Mouse (Mus musculus): ENCODE results near the gene Stard3. TPM values are rescaled to one million over a fixed set of nuclear protein-coding genes. Genes with fewer than 3 reads are reported as not detected.

Stard3 gene
- polyA plus RNA-seq, 1 experiment from 2014 or later: 44.9 TPM

GRCm38 (mm10) chr11:98332841-98333240 lies 25.3 kb upstream of the Stard3 start:
- no peak overlapping the region for H3K9ac ChIP-seq (ENCODE audit: low read depth, low read length)
- H3K4me2 ChIP-seq (ENCODE audit: low read depth, low read length): no peak overlapping the region
- no peak overlapping the region for H3K4me3 ChIP-seq (ENCODE audit: low read length)
- H3K4me1 ChIP-seq (ENCODE audit: control insufficient read depth, insufficient read depth, low read length): peaks cover 23% of the 10 kb centered on the region
- no peaks in the 10 kb centered on the region for H3K36me3 ChIP-seq (ENCODE audit: control insufficient read depth, insufficient read depth, low read length)
- H3K27ac ChIP-seq (ENCODE audit: low read length): no peak overlapping the region
- peaks cover 94% of the 10 kb centered on the region for H3K27me3 ChIP-seq (replicated peaks; ENCODE audit: control insufficient read depth, insufficient read depth, low read length)
- no peak for ATAC-seq
- no peaks in the 10 kb centered on the region for H3K9me3 ChIP-seq (ENCODE audit: control insufficient read depth, low read length)
- 70% methylated on average over 4 of the region's 4 CpGs for WGBS

DNA sequence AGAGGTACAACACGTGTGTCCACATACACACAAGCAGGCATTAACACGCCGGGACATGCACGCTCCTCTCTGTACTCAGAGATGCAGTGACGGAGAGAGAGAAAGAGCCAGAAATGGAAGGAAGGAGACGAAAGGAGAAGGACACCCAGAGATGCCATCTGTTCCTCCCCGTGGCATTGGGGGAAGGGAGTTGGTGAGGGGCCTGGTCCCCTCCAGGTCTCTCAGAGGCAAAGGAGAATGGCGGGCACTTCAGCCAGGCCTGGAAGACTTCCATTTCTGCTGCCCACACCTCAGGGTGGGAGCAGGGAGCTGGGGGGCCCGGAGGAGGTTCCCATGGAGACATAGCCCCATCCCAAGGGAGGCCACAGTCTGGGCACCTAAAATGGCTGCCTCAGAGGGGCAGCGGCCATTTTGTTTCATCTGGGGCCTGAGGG lies 24.9 kb upstream of the Stard3 start:
- peaks cover 94% of the 10 kb centered on the region for H3K27me3 ChIP-seq (replicated peaks; ENCODE audit: control insufficient read depth, insufficient read depth, low read length)
- 75% methylated on average over 10 of the region's 10 CpGs for WGBS

GRCm38 (mm10) chr11:98333981-98334741 lies 24.0 kb upstream of the Stard3 start:
- Histone ChIP-seq H3K4me1 (ENCODE audit: control insufficient read depth, insufficient read depth, low read length) (peaks cover 21% of the 10 kb centered on the region), H3K27ac (ENCODE audit: low read length) (no peak overlapping the region), H3K9me3 (ENCODE audit: control insufficient read depth, low read length) (no peaks in the 10 kb centered on the region), H3K9ac (ENCODE audit: low read depth, low read length) (no peak overlapping the region), H3K4me3 (ENCODE audit: low read length) (peak overlapping the region; percentile 31), H3K27me3 (replicated peaks; ENCODE audit: control insufficient read depth, insufficient read depth, low read length) (peaks cover 93% of the 10 kb centered on the region), H3K4me2 (ENCODE audit: low read depth, low read length) (peak overlapping the region; percentile 47), H3K36me3 (ENCODE audit: control insufficient read depth, insufficient read depth, low read length) (no peaks in the 10 kb centered on the region)
- no peak; the same call in 1 of the 2 replicates for ATAC-seq
- WGBS: 3% methylated on average over 34 of the region's 41 CpGs

More for the DNA sequence above, 24.9 kb upstream of the Stard3 start:
- Histone ChIP-seq H3K4me3 (ENCODE audit: low read length) (no peak overlapping the region), H3K27ac (ENCODE audit: low read length) (no peak overlapping the region), H3K4me2 (ENCODE audit: low read depth, low read length) (no peak overlapping the region), H3K9me3 (ENCODE audit: control insufficient read depth, low read length) (no peaks in the 10 kb centered on the region), H3K9ac (ENCODE audit: low read depth, low read length) (no peak overlapping the region), H3K4me1 (ENCODE audit: control insufficient read depth, insufficient read depth, low read length) (peaks cover 19% of the 10 kb centered on the region), H3K36me3 (ENCODE audit: control insufficient read depth, insufficient read depth, low read length) (no peaks in the 10 kb centered on the region)
- no peak for ATAC-seq

GRCm38 (mm10) chr11:98335250-98335649 lies 22.9 kb upstream of the Stard3 start:
- no peak for ATAC-seq
- Histone ChIP-seq H3K27me3 (replicated peaks; ENCODE audit: control insufficient read depth, insufficient read depth, low read length) (peaks cover 91% of the 10 kb centered on the region), H3K36me3 (ENCODE audit: control insufficient read depth, insufficient read depth, low read length) (no peaks in the 10 kb centered on the region)

GRCm38 (mm10) chr11:98336245-98337107 lies 21.7 kb upstream of the Stard3 start:
- H3K36me3 ChIP-seq (ENCODE audit: control insufficient read depth, insufficient read depth, low read length): no peaks in the 10 kb centered on the region
- no peaks in the 10 kb centered on the region for H3K9me3 ChIP-seq (ENCODE audit: control insufficient read depth, low read length)
- peaks cover 87% of the 10 kb centered on the region for H3K27me3 ChIP-seq (replicated peaks; ENCODE audit: control insufficient read depth, insufficient read depth, low read length)
- H3K4me1 ChIP-seq (ENCODE audit: control insufficient read depth, insufficient read depth, low read length): peaks cover 29% of the 10 kb centered on the region
- no peak for ATAC-seq
- no peak overlapping the region for H3K9ac ChIP-seq (ENCODE audit: low read depth, low read length)
- H3K4me3 ChIP-seq (ENCODE audit: low read length): no peak overlapping the region
- H3K27ac ChIP-seq (ENCODE audit: low read length): no peak overlapping the region
- H3K4me2 ChIP-seq (ENCODE audit: low read depth, low read length): no peak overlapping the region
- 21% methylated on average over 13 of the region's 13 CpGs for WGBS

More at GRCm38 (mm10) chr11:98335250-98335649, 22.9 kb upstream of the Stard3 start:
- Histone ChIP-seq H3K4me2 (ENCODE audit: low read depth, low read length) (no peak overlapping the region), H3K27ac (ENCODE audit: low read length) (no peak overlapping the region), H3K9ac (ENCODE audit: low read depth, low read length) (no peak overlapping the region), H3K4me1 (ENCODE audit: control insufficient read depth, insufficient read depth, low read length) (peaks cover 29% of the 10 kb centered on the region), H3K9me3 (ENCODE audit: control insufficient read depth, low read length) (no peaks in the 10 kb centered on the region), H3K4me3 (ENCODE audit: low read length) (no peak overlapping the region)
- WGBS: 5% methylated on average over 9 of the region's 9 CpGs

DNA sequence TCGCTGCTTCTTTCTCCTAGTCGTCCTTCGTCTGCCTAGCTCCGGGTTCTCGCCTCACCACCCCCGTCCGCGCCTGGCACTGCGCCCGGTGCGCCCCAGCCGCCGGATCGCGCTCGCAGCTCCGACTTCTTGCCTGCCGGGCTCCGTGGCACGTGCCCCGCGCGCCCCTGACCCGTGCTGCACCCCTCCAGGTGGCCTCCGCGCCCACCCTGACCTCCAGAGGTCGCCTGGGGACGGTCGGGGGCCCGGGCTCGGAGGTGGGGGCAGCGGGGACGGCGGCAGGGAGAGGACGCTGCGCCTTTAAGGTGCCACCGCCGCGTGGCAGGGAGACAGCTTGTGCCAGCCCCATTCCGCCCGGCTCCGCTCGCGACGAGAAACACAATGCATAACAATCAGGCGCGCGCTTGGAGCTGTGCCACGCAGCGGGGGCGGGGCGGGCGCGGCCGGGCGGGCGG lies 19.6 kb upstream of the Stard3 start:
- 1% methylated on average over 47 of the region's 57 CpGs for WGBS
- H3K9me3 ChIP-seq (ENCODE audit: control insufficient read depth, low read length): no peaks in the 10 kb centered on the region
- peak overlapping the region; percentile 61 for H3K4me3 ChIP-seq (ENCODE audit: low read length)
- no peak for ATAC-seq
- peak overlapping the region; percentile 64 for H3K9ac ChIP-seq (ENCODE audit: low read depth, low read length)
- peaks cover 41% of the 10 kb centered on the region for H3K4me1 ChIP-seq (ENCODE audit: control insufficient read depth, insufficient read depth, low read length)
- H3K4me2 ChIP-seq (ENCODE audit: low read depth, low read length): peak overlapping the region; percentile 99
- H3K27ac ChIP-seq (ENCODE audit: low read length): no peak overlapping the region
- peaks cover 79% of the 10 kb centered on the region for H3K27me3 ChIP-seq (replicated peaks; ENCODE audit: control insufficient read depth, insufficient read depth, low read length)
- H3K36me3 ChIP-seq (ENCODE audit: control insufficient read depth, insufficient read depth, low read length): no peaks in the 10 kb centered on the region

DNA sequence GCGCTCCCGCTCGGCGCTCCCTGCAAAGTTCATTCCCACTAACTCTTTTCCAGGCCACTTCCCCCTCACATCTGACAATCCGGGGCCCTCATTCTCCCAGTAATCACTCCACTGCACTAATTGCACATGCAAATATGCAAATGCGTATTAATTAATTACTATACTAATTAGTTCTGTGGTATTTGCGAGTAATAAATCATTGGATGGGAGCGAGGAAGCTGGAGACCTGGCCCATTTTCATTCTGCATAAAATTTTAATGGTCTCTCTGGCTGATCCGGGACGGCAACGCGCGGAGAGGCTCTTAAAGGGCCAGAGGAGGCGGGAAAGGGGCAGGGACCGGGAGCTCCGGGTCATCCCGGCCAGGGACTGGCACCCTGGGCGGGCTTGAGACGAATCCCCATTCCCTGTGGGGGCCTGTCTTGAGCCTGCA lies 19.1 kb upstream of the Stard3 start:
- Histone ChIP-seq H3K9me3 (ENCODE audit: control insufficient read depth, low read length) (no peaks in the 10 kb centered on the region), H3K9ac (ENCODE audit: low read depth, low read length) (peak overlapping the region; percentile 64), H3K4me3 (ENCODE audit: low read length) (peak overlapping the region; percentile 61), H3K27ac (ENCODE audit: low read length) (no peak overlapping the region), H3K4me2 (ENCODE audit: low read depth, low read length) (peak overlapping the region; percentile 99), H3K27me3 (replicated peaks; ENCODE audit: control insufficient read depth, insufficient read depth, low read length) (peaks cover 74% of the 10 kb centered on the region), H3K36me3 (ENCODE audit: control insufficient read depth, insufficient read depth, low read length) (no peaks in the 10 kb centered on the region), H3K4me1 (ENCODE audit: control insufficient read depth, insufficient read depth, low read length) (peaks cover 41% of the 10 kb centered on the region)
- under 1% methylated on average over 19 of the region's 19 CpGs for WGBS
- ATAC-seq: no peak

DNA sequence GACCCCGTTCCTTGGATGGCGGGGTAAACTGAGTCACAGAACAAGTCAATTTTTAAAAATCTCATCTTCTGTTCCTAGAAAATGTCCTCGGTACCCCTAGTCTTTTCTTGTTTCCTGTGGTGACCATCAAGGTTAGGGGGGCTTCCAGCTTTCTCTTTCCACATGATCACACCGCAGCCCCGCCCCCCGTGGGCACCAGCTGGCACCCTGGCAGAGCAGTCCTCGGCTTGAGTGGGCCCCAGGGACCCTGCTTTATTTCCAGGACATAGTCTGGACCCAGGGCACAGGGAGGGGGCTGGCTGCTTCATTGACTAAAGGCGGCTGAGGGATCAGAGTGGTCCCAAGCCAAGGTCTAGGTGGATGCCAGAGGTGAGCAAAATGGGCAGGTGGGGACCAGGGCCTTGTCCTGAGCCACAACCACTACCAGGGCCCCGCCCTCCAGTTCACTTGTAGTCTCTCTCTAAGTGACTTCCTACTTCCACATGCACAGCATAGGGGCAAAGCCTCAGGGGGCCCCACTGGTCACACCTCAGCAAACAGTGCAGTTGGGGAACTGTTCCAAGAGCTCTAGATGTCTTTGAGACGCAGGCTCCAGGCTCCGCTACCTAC lies 18.4 kb upstream of the Stard3 start:
- Histone ChIP-seq H3K36me3 (ENCODE audit: control insufficient read depth, insufficient read depth, low read length) (no peaks in the 10 kb centered on the region), H3K4me2 (ENCODE audit: low read depth, low read length) (peak overlapping the region; percentile 99; the same call in 1 of the 2 replicates), H3K27me3 (replicated peaks; ENCODE audit: control insufficient read depth, insufficient read depth, low read length) (peaks cover 67% of the 10 kb centered on the region), H3K9me3 (ENCODE audit: control insufficient read depth, low read length) (no peaks in the 10 kb centered on the region), H3K9ac (ENCODE audit: low read depth, low read length) (no peak overlapping the region), H3K4me1 (ENCODE audit: control insufficient read depth, insufficient read depth, low read length) (peaks cover 34% of the 10 kb centered on the region), H3K4me3 (ENCODE audit: low read length) (no peak overlapping the region; the same call in 1 of the 2 replicates), H3K27ac (ENCODE audit: low read length) (no peak overlapping the region)
- ATAC-seq: peak; percentile 21; the same call in 1 of the 2 replicates
- 12% methylated on average over 11 of the region's 11 CpGs for WGBS

- Histone ChIP-seq H3K27ac (ENCODE audit: low read length) (no peak overlapping the region), H3K4me3 (ENCODE audit: low read length) (no peak overlapping the region), H3K4me1 (ENCODE audit: control insufficient read depth, insufficient read depth, low read length) (peaks cover 28% of the 10 kb centered on the region), H3K9me3 (ENCODE audit: control insufficient read depth, low read length) (no peaks in the 10 kb centered on the region), H3K4me2 (ENCODE audit: low read depth, low read length) (no peak overlapping the region), H3K27me3 (replicated peaks; ENCODE audit: control insufficient read depth, insufficient read depth, low read length) (peaks cover 64% of the 10 kb centered on the region), H3K36me3 (ENCODE audit: control insufficient read depth, insufficient read depth, low read length) (no peaks in the 10 kb centered on the region), H3K9ac (ENCODE audit: low read depth, low read length) (no peak overlapping the region)
- no peak for ATAC-seq
- WGBS: 14% methylated on average over 4 of the region's 4 CpGs
Observed at GRCm38 (mm10) chr11:98340597-98340996, 17.6 kb upstream of the Stard3 start.

Measured in intestine, embryonic 16.5 days (tissue).